Mouse (Mus musculus): ENCODE measurements around the gene Rdh16f1.
"Not testable (repeated sequence)": the region's sequence is repeated elsewhere in the genome, so short reads cannot be mapped to it uniquely, and the experiment has no call there.

Rdh16f1 gene

DNA sequence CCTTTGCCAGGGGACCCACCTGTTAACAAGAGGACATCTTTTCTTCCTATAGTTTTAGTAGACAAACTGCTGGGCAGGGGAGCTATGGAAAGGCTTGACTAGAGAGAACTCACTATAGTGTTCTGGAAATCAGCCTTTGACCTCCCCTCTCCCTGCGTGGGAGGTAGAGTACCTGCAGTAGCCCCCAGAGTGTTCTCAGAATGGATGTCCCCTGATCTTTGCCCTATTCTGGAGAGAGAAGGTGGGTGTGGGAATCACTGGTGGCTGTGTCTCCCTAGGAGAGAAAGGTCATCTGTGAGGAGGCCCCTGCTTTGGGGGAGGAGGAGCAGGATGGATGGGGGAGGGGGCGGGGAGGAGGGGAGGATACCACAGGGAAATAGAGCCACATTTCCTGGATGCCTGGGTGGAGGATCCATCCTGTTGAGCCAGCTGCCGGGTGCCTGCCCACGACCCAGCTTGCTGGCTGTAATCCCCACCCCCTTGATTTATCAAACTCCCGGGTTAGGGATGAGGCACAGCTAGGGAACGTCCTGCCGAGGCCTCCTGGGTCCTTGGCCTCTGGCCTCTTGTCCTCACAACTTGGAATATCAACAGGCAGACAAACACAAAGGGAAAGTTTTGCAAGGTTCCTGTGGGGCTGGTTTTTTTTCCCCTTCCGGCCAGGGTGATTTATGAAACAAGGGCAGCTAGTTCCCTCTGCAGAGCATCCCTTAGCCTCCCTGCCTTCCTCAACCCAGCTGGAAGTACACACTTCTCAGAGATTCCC lies 10.6 kb upstream of the Rdh16f1 start:
- DNase-seq (ENCODE audit: low read depth), result no peak

DNA sequence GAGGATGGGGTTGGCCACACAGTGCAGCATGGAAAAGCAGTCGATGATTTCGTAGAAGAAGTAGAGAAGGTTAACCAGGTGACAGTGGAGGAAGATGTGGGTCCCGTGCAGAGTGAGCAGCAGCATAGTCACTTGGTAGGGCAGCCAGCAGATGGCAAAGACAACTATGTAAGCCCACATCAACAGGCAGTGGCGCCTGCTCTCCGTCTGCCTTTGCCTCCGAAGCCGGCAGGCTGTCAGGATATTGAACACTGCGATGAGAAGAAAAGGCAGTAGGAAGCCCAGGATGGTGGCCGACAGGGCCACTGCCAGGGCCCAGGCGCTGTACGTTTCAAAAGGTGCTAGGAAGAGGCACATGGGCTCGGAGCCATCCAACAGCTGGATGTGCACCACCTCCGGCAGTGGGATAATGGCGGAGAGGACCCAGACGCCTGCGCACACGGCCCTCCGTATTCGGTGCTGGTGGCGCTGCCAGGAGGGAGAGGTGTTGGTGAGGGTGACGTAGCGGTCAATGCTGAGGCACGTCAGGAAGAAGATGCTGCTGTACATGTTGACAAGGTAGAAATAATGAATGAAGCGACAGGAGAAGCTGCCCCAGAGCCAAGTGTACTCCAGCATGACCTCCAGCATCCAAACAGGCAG lies 9.3 kb upstream of the Rdh16f1 start:
- no peak for DNase-seq (ENCODE audit: low read depth)

DNA sequence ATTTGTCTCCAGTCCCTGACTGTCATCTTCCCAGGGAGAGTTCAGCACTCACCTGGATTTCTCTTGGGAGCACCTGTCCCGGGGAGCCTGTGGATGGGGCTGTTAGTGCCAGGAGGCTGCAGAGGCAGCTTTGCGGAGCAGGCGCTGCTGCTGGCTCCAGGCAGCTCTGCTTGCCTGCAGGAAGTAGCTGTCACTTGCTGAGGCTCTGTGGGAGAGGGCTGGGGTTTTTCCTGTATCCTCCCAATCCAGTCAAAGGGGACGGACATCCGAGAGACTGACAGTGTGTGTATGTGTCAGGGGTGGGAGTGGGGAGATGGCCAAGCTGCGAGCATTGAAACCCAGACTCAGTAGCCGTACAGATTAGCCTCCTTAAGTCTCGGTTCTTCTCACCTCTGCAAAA lies 8.0 kb upstream of the Rdh16f1 start, which contains the start of gene Gpr182:
Gpr182 (minus strand) TSS at position 185 of the 400 bp plus-strand sequence.
- no peak for DNase-seq (ENCODE audit: low read depth)

DNA sequence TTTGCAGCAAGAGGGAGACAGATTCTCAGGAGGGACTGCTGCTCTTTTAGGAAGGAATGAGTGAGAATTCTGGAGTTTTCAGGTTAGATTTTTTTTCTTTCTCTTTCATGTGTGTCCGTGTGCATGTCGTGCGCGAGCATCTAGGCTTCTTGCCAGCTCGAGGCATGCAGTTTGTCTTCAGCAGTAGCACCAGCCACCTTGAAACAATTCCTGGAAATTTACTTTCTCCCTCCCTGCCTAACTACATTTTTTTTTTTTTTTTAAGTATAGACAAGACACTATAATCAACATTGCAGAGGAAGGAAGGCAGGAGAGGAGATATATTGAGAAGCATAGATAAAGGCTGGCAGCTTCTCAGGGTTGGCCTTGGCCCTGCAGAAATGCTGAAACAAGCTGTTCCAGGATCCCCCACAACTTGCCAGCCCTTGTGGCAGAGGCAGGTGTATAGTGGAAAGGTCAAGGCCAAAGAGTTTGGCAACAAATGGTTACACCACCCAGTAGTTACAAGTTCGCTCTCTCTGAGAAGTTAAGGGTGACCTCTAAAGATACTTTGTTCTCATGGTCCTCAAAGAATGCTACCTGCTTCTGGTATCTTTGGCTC lies 4.9 kb upstream of the Rdh16f1 start:
- DNase-seq (ENCODE audit: low read depth), result no peak

DNA sequence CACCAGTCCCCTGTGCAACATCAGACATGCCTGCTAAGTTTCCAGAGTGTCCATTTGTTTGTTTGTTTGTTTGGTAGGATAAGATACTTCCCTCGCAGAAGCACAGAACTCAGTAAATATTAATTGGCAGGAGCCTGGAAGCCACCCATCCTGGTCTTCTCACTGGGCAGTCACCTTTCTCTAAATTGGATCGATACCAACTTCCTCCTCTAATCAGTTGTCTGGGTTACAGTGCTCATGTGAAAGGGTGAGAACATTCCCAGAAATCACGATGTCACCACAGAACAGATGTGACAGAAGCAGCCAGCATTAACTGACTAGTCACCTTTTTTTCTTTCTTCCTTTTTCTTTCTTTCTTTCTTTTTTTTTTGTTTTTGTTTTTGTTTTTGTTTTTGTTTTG lies 4.3 kb upstream of the Rdh16f1 start:
- no peak for DNase-seq (ENCODE audit: low read depth)

DNA sequence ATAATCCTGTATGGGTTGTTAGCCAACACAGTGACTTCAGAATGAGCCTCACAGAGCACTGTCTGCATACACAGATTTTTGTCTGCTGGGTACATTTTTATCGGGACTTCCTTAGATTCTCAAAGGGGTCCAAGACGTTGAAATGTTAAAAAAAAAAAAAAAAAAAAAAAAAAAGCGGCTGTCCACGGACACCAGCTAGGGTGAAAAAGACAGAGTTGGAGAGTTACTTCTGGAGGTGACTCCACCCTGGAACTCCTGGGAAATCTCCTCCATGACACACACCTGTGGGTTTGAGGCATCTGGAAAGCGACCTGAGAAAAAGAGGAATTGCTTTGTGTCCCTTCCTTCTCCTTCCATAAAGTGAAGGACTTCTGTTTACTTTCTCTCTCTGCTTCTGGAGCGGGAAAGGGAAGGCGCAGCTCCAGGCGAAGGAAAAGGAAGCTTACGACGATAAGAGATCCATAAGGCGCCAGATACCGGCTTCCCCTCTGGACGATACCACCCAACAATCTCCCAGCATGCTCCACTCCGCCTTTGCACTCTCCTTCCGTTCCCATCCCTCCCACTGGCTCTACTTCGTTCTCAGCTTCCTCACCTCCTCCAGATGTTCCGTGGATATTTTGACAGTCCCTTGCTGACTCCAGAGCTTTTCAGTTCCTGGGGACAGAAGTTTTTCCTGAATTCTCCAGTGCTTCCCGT lies 3.7 kb upstream of the Rdh16f1 start:
- no peak for DNase-seq (ENCODE audit: low read depth)

DNA sequence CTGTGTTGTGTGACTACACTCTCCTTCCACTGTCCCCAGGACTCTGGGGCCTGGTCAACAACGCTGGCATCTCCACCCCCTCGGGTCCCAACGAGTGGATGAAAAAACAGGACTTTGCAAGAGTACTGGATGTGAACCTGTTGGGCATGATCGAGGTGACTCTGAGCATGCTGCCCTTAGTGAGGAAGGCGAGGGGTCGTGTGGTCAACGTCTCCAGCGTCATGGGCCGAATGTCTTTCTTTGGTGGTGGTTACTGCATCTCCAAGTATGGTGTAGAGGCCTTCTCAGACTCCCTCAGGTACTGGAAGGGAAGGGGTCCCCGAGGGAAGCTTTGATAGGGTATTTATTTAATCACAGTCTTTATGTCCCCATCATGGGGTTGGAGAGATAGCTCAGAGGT lies 3.3 kb downstream of the Rdh16f1 start:
- not testable (repeated sequence) for DNase-seq (ENCODE audit: low read depth)

DNA sequence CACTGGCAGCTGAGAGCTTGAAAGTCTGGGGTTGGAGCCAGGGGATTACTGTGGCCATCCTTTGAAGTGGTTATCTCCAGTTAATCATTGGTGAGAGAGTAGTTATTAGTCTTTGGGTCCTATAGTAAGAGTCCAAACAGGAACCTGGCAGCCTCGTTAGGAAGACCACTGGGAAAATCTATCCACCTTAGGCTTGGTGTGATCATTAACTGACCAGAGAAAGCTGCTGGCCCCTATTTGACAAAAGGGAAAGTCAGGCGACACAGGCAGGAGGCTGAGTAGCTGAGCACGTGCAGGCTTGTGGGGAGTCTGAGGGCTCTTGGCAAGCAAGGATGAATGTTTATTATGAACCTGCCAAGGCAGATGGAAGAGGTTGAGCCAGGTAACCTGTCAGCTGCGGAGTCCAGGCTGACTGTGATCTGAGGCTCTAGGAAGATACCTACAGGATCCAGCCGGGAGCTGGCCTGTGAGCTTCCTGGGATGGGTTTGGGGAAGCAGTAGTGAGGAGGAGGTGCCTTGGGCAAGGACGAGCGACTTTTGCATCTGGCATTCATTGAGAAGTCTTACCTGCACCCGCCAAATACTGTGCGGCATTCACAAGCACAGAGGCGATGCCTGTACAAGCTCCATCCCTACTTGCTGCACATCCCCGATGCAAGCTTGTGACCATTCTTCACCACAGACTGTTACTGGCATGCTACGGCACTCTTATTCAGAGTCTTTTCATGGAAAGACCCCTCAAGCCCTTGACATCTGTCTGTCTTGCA lies 4.5 kb downstream of the Rdh16f1 start:
- DNase-seq (ENCODE audit: low read depth), result no peak

DNA sequence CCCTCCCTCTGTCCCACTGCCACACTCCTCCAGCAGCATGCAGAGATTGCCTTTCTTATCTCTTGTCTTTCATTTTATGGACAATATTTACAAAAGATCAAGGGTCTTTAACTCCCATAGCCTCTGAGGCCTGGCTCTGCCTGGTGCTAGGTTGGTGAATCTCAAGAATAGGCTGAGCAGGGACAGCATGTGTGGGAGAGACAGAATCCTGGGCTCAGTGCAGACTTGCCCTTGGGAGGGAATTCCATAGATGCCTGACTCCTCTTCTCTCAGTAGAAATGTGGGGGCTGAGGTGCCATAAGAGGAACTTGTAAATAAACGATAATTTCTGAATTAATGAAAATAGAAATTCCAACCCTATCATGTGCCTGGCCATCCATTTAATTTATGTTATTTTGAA lies 7.0 kb downstream of the Rdh16f1 start:
- DNase-seq (ENCODE audit: low read depth), result no peak

DNA sequence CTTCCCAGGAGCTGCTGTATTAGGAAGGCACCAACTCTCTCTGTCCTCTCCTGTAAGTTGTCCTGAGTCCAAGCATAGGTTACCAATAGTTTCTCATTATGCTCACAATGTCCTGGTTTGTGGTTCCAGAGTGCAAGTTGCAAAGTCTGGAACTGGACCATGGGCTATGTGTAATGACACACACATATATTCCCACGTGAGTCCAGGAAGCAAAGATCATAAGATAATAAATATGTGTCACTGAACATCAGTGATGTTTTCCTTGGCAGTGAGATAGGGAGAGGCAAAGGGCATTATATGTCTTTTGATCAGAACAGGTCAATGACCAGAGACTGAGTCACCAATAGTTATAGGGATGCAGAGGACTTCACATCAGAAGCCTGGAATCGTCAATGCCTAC lies 16.4 kb downstream of the Rdh16f1 start, which contains the start of gene Rdh9:
Rdh9 (plus strand) TSS at position 376 of the 400 bp plus-strand sequence.
- DNase-seq (ENCODE audit: low read depth), result no peak

DNA sequence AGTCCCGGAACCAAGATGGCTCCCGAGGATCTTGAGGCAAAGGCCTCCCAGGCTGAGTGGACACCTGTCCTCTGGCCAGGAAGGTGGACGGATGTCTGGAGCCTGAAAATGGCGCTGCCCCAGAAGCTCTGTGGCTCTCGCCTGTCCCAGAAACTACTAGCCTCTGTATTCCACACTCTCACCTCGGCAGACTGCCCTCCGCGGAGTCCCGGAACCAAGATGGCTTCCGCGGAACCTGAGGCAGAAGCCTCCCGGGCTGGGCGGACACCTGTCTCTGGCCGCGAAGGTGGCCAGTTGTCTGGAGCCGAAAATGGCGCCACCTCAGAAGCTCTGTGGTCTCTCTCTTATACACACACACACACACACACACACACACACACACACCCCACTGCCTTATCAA lies 22.7 kb downstream of the Rdh16f1 start:
- not testable (repeated sequence) for DNase-seq (ENCODE audit: low read depth)

DNA sequence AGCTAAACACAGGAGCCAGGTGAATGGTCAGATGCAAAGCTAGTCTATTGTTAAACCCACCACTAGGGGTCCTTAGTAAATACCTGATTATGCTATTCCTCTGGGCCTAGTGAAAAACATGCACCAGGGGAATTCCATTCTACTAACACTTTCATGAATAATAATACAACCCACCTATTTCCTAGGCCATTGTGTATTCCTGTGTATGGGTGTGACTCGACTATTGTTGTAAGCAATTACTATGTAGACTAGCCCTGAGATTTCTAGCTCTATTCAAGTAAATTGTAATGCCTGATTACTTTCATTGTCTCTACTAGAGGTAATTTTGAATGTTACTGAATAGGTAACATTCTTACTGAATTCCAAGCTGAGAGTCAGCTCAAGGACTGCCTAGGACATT lies 25.8 kb downstream of the Rdh16f1 start:
- DNase-seq (ENCODE audit: low read depth), result not testable (repeated sequence)

DNA sequence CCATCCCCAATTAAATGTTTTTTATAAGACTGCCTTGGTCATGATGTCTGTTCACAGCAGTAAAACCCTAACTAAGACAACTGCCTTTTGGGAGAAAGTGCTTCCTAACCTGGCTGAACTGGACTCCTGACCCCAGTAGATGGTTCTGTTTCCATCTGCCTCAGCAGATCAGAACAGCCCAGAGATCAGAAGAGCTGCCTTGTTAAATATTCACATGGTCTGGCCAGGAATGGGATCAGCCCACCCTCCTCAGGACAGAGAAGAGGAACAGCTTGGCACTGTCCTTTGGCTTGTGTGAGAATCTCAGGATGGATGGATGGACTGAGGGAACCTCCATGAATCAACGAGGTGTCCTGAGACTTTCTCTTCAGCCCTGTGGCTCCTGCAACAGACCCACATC lies 39.7 kb downstream of the Rdh16f1 start:
- DNase-seq (ENCODE audit: low read depth), result no peak

DNA sequence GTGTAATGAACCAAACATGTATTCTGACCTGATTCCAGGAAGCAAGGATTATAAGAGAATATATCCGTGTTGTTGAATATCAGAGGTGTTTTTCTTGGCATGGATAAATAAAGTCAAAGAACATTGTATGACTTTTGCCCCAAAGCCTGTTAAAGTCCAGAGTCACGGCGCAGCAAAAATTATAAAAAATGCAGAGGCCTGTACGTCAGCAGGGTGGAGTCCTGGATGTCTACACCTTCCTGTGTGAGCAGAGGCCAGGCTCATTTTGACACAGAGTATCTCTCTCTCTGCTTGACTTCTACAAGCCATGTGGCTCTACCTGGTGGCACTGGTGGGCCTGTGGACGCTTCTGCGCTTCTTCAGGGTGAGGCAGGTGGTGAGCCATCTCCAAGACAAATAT lies 41.3 kb downstream of the Rdh16f1 start, which contains the start of gene Rdh16:
Rdh16 (plus strand) TSS at position 262 of the 400 bp plus-strand sequence.
- DNase-seq (ENCODE audit: low read depth), result no peak

DNA sequence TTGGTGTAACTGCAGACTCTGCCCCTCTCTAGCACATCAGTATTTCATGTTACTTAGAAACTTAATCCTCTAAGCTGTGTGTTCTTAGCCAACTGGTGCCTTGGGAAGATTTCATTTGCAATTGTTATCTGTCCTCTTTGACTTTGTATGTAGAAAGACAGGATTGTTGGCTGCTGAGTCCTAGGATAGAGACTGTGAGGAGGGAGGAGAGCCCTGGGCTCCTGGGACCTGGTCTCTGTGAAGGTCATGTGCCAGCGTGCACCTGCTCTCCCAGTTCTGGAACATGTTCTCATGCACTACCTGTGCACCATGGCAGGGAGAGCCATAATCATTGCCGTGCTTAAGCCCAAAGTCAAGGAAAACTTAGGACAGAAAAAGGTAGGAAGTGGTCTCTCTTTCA lies 42.0 kb downstream of the Rdh16f1 start:
- no peak for DNase-seq (ENCODE audit: low read depth)

DNA sequence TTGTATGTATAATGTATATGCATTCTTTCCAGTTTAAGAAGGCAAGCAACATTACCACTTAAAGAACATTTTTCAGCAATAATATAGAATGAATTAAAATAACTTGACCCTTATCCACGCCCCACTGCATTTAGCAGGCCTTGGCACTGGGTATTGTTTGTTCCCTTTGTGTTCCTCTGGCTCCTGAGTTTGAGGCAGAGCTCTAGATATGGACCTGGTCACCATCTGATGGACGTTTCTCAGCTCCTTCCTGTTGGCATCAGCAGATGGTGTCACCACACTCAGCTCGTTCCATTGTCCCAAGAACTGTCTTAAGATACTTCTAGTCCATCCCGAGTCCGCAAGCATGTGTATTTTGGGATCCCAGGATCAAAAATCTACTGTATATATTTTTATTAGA lies 42.6 kb downstream of the Rdh16f1 start:
- no peak for DNase-seq (ENCODE audit: low read depth)

DNA sequence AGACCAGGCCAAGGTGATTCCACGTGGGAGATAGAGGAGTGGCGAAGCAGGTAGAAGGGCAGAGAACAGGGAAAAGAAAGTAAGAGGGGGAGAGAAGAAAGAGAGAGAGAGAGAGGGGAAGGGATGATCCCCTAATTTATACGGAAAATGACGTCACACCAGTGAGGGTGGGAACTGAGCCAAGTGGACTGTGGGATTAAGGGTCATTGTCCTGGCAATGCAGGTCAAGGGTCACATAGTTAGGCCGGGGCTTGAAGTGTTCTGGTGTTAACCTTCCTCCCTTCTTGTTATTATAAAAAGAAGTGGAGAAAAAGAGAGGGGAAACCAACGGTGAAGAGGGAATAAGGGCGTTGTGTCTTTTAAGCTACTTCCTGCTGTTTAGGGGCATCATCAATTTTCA lies 44.8 kb downstream of the Rdh16f1 start:
- no peak for DNase-seq (ENCODE audit: low read depth)

DNA sequence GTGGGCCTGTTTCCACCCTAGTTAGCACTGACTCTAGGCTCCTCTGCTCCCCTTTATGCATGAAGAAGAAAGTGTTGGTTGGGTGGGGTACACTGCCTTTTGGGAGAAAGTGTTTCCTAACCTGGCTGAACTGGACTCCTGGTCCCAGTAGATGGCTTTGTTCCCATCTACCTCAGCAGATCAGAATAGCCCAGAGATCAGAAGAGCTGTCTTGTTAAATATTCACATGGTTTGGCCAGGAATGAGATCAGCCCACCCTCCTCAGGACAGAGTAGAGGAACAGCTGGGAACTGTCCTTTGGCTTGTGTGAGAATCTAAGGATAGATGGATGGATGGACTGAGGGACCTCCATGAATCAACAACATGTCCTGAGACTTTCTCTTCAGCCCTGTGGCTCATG lies 56.3 kb downstream of the Rdh16f1 start:
- DNase-seq (ENCODE audit: low read depth), result no peak

DNA sequence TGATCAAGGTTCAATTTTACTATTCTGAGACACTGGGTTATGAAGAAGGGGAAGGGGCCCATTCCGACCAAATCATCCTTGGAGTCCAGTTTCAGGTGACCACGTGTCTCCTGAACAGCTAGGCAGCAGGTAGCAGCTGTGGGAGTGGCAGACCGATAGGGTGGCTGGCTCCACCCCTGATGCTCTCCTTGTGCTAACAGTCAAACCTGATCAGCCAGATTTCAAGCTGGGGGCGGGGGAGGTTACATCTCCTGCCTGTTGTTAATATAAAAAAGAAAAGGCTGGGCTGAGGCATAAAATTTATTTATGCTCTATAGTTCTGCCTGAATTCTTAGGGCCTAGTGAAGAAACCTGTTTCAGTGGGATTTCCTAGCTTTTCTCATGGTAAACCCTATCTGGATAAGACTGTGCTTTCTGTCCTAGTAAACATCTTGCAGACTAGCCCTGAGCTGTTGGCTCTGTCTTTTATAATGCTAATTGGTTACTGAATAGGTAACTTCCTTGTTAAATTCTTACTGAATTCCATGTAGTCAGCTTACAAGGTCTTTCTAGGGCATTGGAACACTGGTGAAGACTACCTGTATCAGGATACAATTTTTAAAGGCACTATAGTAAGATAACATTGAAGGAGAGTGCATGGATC lies 57.8 kb downstream of the Rdh16f1 start:
- DNase-seq (ENCODE audit: low read depth), result not testable (repeated sequence)

DNA sequence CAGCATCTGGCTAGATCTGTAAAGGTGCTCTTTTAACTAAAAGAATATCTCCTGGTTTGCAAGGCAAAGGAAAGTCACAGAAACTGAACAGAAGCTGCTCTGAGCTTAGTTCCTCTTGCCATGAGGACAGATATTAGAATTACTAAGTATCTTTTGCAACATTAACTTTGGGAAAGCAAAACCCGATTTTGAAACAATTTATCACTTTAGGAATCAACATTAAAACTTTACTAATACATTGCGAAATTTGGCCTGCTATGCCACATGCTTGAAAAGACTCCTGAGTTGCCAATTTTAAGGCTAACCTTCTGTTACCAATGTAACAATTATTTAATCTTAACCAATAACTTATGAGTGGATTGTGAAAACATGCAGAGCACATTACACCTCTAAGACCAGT lies 62.2 kb downstream of the Rdh16f1 start:
- DNase-seq (ENCODE audit: low read depth), result not testable (repeated sequence)

DNA sequence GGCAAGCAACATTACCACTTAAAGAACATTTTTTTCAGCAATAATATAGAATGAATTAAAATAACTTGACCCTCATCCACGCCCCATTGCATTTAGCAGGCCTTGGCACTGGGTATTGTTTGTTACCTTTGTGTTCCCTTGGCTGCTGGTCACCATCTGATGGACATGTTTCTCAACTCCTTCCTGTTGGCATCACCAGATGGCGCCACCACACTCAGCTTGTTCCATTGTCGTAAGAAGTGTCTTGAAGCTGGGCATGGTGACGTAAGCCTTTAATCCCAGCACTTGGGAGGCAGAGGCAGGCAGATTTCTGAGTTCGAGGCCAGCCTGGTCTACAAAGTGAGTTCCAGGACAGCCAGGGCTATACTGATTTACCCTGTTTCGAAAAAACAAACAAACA lies 65.8 kb downstream of the Rdh16f1 start:
- peak; percentile 75 for DNase-seq (ENCODE audit: low read depth)

All from 416B (cell line).